Mouse (Mus musculus) retina, embryonic 14.5 days (tissue): Measurements from ENCODE around the gene BC005561.
"Not testable (repeated sequence)": the region's sequence is repeated elsewhere in the genome, so short reads cannot be mapped to it uniquely, and the experiment has no call there.

Source experiments
- DNase-seq: peaks from one replicate; pipeline ENCODE4 v3.0.0-alpha.2; 2015; ENCODE audit warnings: low spot score

BC005561 gene

DNA sequence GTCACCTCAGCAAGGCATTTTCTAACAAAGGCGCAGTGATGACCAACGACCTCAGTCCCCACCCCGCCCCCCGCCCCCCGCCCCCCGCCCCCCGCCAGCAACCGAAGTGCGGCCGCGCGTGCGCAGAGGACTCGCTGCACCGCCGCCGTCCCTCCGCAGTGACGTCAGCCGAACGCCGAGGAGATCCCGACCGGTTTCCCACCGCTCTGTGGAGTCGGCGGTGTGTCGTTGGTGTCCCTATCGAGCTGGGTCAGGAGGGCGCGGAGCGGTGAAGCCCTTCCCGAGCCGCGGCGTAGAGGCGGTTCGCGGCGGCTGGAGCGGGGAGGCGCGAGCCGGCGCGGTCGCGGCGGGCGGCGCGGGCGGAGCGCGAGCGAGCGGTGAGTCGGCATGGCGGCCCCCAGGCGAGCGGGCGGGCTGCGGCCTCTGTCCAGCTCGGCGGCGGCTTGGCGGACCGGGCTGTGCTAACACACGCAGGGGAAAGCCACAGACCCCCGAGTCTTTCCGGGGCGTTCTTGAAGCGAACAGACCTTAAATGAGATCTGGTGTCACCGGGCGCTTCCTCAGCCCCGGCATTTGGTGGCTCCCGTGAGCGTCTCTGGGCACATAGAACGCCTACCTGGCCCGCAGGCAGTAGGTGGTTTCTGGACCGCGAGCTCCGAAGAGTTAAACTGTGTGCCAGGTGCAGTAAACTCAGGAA is at the start of gene BC005561:
Gene BC005561, plus strand, starts transcription at position 158 of the 697 bp plus-strand sequence.
- peak; percentile 90 for DNase-seq

DNA sequence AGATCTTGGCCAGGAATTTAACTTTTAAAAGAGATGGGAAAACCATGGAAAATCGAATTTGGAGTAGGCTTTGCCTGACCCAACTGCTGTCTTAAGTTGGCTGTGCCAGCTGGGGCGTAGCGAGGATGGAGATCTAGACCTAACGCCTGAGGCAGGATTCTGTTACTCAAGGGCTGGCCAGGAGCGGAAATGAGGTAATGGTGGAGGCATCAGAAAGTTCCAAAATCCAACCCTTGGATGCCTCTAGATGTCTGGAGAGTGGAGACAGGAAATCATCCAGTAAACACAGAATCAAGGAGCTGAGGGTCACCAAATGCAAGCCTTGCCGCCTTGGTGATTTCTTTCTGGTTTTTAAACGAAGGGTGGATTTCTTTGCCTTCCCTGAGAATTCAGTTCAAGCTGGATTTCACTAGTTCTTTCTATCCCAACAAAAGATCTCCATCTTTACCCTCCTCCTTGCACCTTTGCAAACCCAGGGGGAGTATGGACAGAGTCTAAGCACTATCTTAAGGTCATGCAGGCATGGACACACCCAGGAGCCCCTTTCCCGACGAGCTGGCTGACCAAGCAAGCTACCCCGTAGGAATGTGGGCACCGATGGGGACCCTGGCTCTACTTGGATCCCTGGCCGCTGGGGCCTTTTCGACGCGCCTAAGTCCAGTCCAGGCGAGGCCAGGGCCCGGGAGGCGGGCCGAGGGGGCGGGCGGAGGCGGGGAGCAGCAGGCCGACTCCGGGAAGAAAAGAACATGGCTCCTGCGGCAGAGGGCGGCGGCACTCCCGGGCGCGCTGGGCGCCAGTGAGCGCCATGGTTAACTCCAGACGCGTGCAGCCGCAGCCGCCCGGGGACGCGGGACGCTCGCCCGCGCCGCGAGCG is 49.1 kb upstream of the BC005561 start, which contains the start of gene Pkd2:
Gene Pkd2, plus strand, starts transcription at position 619 of the 874 bp plus-strand sequence.
- peak; percentile 78 for DNase-seq

DNA sequence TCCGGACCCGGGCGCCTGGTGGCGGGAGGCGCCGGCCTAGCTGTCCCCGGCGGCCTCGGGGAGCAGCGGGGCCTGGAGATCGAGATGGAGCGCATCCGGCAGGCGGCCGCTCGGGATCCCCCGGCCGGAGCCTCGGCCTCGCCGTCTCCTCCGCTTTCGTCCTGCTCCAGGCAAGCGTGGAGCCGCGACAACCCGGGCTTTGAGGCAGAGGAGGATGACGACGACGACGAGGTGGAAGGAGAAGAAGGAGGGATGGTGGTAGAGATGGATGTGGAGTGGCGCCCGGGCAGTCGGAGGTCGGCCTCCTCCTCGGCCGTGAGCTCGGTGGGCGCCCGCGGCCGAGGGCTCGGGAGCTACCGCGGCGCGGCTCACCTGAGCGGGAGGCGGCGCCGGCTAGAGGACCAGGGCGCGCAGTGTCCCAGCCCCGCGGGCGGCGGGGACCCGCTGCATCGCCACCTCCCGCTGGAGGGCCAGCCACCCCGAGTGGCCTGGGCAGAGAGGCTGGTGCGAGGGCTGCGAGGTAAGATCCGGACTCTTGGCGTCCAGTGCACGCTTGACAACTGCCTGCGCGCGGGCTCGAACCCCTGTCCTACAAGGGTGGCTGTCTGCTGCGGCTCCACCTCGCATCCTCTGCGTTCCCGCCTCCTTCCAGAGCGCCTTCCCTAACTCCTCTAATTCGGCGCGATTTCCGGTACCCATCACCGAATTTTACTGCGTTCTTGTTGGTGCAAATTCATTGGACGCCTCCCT is 48.3 kb upstream of the BC005561 start:
- DNase-seq, result peak; percentile 70

DNA sequence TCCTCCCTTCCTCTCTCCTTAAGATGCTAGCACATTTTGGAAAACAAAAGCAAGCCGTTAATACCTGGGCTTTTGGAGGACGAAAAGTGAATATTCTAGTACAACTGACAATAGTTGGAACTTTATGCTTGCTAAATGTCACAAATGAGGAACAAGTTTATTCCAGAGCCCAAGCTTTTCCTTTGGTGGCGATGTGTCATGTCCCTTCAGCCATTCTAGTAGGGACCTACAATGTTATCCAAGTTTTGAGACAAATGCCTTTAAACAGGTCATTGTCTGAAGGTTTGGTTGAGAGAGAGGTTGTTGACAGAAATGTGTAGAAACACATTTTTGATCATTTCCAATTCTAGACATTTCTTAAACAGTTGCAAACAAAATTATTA is 47.7 kb upstream of the BC005561 start:
- no peak for DNase-seq

DNA sequence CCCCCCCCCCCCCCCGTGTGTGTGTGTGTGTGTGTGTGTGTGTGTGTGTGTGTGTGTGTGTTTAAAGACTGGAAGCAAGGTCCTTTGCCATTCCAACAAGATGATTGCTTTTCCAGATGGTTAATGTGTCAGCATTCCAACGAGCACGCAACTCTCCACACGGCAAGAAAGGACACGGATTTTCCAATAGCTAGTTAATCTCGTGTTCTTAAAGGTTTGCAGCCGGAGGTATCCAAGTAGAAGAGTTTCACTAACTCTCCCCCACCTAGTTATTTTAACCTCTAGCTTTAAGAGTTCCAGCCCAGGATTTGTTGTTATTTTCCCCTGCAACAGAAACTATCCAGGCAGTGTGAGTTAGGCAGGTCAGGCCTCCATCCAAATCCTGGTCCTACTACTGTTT is 47.3 kb upstream of the BC005561 start:
- DNase-seq, result no peak

DNA sequence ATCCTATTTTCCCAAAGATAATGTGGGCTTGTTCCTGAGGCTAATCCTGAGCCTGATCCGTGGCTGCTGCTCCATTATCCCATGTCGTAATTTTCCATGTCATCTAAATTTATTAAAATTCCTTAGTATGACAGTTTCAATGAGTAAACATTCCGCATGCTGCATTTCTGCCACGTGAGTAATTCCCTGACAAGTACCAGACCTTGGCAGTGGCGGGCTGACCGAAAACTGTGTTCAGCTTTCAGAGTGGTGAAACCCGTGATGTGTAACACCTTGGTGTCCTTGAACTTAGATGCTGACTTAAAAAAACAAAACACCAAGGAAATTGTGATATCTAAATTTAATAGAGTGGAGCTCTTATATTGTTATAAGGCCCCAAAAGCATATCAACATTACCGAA is 42.9 kb upstream of the BC005561 start:
- DNase-seq, result no peak

DNA sequence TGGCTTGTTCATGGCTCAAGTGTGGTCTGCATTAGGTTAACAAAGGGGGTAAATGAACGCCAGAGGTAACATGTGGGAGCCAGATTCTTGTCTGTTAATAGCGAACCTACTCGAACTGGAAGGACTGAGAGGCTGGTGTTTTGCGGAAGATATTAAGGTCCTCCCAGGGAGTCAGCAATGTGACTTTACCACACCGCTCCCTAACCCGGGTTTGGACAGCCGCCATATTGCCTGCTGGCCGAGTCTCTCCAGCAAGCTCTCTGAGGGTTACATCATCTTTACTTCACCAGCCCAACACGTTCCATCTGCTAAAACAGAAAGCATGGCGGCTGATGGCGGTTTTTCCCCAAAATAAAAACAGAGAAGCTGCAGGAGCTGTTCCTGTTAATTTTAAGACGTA is 42.4 kb upstream of the BC005561 start:
- DNase-seq, result no peak

DNA sequence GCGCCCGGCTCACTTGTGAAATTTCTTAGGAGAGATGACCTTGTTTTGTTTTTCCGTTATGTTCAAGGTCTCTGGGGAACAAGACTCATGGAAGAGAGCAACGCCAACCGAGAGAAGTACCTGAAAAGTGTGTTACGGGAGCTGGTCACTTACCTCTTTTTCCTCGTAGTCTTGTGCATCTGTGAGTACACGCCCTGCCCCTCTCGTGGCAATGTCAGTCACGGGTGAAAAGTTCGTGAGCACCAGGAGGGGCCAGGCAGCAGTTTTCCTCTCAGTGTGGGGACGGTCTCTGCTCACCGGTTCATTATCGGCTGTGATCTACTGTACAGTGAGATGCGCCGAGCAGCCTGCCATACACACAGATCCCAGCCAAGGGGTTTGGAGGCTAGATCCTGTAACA is 41.3 kb upstream of the BC005561 start:
- DNase-seq, result no peak

DNA sequence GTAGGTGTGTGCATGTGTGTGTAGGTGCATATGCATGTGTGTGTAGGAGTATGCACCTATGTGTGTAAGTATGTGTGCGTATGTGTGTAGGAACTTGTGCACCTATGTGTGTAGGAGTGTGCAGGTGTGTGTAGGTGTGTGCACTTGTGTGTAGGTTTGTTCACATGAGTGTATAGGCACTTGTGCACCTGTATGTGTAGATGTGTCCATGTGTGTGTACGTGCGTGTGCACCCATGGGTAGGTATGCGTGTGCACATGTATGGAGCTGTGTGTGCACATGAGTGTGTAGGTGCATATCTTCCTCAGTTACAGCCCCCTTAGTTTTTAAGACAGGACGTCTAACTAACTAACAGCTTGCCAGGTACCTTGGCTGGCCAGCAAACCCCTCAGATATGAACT is 39.6 kb upstream of the BC005561 start:
- DNase-seq, result no peak

DNA sequence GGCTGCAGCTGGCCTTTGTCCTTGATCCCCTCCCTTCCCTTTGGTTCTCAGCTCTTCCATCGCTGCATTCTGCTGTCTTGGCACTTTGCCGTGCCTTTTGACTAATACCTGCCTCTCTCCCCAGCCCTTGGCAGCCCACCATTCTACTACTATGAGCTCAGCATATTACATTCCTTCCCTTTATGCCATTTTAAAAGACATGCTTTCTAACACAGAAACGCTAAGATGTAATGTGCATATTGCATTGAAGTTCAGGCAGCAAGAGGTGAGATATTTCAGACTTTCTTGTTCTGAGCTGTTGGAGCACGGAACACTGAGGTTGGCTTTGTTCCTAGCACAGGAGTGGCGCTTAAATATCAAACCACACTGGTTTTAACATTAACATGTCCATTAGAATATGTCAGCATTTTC is 37.2 kb upstream of the BC005561 start:
- DNase-seq, result no peak

DNA sequence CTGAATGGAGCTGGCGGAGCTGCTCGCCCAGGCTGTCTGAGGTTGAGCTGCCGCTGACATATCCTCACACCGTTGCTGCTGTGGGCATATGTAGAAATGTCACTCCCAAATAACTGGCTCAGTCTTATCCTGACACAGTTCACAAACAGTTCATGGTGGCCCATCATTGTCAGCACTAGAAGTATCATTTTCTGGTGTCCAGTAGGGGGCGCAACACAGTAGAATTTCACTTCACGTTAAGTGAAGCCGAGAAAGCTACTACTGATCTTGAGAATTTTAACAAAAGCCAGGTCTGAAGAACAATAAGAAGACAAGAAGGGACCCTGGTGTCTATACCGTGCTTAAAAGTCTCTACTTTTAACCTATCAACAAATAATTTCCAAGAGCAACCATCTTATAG is 35.8 kb upstream of the BC005561 start:
- DNase-seq, result peak; percentile 20

DNA sequence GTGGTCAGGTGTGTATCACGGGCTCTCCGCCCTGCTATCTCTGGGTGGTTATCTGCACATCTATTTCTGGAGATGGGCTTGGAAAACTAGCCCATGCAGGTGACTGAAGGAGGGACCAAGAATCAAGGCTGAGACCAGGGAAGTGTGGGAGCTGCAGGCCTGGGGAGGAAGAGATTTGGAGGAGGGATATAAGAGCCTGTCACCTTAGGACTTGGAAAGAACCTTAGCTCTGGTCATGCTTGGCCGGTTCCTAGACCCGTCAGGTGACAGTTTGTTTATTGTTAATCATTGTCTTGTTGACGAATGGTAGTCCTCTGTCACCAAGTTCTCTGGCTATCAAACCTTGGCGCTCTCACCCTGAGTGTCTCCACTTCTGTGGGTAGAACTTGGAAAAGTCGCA is 27.8 kb upstream of the BC005561 start:
- no peak for DNase-seq

DNA sequence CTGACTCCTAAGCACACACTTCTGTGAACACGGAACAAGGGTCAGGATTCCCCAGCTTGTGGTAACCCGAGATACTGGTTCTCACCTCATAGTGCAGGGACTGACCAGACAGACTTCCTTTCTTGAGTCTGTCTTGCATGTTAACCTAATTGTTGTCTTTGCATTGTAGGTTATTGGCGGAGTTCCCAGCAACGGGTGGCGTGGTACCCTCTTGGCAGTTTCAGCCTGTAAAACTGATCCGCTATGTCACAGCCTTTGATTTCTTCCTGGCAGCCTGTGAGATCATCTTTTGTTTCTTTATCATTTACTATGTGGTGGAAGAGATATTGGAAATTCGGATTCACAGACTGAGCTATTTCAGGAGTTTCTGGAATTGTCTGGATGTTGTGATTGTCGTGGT is 25.3 kb upstream of the BC005561 start:
- DNase-seq, result no peak

DNA sequence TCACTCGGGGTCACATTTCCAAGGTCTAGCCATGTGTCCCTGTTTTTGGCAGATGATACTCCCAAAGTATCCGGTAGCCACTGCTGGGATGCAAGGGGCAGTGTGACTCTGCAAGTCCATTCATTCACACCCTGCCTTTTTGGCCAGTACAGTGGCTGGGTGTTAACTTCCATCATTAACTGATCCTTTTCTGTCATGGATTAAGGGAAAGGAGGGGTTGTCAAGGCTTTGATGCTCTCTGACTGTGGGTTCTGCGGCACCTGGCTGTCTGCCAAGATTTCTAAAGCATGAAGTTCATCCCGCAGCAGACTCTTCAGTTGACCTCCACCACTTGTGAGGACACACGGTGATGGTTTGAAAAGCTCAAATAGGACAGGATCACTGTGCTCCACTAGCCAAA is 16.6 kb upstream of the BC005561 start:
- DNase-seq, result no peak

DNA sequence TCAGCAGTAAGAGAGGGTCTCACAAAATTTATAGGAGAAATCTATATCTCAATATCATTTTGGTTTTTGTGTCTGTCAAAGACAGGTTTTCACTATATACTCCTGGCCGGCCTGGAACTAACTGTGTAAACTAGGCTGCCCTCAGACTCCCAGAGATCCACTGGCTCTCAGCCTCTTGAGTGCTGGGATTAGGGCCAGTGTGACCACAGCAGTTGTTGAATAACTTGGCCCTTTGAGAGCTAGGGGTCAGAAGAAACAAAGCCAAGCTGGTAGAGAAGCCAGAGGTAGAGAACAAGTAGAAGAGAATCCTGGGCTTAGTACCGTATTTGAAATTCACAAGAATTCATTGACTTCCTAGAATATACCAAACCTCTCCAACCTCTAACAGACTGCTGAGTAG is 3.3 kb upstream of the BC005561 start:
- DNase-seq, result no peak

DNA sequence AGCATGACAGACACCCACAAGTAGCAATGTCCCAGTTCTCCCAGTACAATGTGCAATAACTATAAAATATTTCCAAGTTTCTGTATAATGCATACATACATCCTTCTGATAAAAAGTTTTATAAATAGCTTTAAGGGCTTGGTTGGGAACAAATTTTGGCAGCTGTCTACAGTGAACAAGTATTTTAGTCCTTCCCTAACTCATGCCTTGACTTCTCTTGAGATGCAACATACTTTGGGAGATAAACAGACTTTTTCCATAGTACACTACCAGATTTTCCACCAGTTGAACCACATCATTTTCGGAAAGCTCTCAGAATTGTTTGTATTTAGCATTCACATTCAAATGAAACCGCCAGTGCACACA is 340 bp upstream of the BC005561 start:
- DNase-seq, result no peak

DNA sequence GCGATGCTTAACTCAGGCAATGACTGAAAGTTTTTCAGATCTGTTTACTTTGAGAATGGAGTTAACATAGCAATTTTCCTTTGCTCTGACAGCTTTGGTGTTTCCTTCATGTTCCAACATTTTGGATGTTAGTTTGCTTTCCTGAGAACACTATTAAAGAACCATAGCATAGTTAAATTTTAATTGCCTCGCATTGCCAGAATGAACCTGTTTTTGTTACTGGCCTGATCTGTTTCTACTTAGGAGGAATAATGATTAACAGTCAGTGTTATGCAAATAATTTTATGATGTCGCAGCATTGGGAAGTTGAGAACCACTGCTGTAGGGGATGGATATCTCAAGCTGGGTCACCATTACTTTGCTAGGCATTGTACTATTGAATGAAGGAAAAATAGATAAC is 3.1 kb downstream of the BC005561 start:
- no peak for DNase-seq

DNA sequence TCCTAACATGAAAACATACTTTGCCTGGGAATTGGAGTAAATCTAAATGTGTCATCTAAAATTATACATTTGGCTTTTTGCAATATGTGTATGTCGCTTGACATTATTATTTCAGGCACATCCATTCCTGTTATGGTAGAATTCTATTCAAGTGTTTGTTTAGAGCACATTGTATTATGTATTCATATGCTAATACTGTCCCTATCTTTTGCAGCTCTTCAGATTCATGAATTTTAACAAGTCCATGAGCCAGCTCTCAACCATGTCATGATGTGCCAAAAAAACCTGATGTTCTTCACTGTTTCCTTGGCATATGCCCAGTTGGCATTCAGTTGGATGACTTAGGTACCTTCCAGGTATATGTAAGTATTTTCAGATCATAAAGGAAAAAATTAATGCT is 30.5 kb downstream of the BC005561 start:
- no peak for DNase-seq

DNA sequence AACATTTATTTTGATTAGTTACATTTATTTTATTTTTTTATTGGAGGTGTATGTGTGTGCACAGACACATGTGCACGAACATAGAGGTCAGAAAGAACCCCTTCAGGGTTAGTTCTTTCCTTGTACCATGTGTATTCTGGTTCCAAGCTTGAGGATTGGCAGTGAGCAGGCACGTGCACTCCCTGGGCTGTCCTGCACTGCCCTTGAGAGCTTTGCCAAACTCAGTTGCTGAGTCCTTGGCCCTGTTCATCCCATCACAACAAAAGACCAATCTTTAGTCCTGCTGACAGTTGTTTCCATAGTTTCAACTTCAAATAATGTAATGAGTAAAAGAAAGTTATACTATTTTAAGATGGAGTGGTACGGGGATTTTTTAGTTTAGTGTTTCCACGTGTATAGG is 31.2 kb downstream of the BC005561 start:
- DNase-seq, result no peak

DNA sequence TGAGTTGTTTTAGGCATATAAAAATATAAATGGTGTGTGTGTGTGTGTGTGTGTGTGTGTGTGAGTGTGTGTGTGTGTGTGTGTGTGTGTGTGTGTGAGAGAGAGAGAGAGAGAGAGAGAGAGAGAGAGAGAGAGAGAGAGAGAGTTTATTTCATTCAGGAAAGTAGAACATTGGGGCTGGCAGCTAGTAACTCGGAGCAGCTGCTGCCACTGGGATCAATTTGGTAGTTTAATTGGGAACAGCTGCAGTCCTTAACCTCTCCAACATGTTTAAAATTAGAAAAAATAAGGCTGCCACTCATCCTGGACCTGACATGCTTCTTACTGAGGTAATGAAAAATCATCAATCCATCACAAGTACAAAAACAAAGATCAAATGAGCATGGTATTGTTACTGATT is 59.9 kb downstream of the BC005561 start:
- not testable (repeated sequence) for DNase-seq

DNA sequence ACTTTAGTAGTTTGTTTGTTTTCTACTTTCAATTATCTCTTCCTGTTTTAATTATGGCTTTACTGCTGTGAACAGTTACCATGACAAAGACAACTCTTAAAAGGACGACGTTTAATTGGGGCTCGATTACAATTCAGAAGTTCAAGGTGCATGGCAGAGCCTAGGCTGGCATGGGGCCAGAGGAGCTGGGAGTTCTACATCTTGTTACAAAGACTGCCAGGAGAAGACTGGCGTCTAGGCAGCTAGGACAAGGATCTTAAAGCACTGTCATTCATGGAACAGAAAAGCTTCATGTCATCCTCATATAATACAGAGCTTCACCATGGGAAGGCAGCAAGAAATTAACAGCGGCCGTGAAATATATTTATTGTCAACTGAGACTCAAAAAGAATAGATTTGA is 62.6 kb downstream of the BC005561 start:
- DNase-seq, result no peak

DNA sequence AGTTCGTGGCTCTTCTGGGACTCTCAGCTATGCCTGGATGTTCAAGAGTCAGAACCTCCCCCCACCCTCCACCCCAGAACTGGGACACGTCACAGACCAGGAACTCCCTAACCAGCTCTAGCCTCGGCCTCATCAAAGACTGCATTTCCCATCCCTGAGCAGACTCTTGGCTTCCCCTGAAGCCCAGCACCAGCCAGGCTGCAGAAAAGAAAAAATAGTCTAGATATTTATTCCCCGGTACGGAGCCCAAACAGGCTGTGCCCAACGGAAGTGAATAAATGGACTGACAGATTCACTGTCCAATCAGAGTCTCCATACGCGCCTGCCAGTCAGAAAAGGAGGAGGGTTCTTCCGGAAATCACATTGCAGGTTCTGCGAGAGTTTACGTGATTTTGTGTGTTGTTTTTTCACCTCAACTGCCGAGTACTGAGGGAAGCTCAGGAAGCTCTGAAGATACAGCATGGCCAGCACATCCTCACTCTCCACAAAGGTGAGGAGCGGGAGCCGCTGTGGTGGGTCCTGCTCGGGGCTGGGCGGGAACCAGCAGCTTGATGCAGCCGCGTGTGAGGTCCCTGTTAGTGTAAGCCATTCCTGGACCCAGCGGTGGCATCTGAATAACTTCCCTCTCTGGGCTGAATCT is 63.2 kb downstream of the BC005561 start:
- peak; percentile 85 for DNase-seq
